Mouse (Mus musculus): ENCODE data around the gene Gatad2a.
A peak's percentile ranks its signal among the peaks of the same experiment; 100 is the strongest.
"Not testable (repeated sequence)": the region's sequence is repeated elsewhere in the genome, so short reads cannot be mapped to it uniquely, and the experiment has no call there.

The Gatad2a gene

GRCm38 (mm10) chr8:69995422-69995775 lies 785 bp downstream of the Gatad2a start:
- DNase-seq (ENCODE audit: low read depth, low spot score) = no peak

- not testable (repeated sequence) for DNase-seq (ENCODE audit: low read depth, low spot score)
Measured at GRCm38 (mm10) chr8:69988936-69989335, 7.2 kb downstream of the Gatad2a start.

- no peak for DNase-seq (ENCODE audit: low read depth, low spot score)
Measured at GRCm38 (mm10) chr8:69987744-69988143, 8.4 kb downstream of the Gatad2a start.

DNA sequence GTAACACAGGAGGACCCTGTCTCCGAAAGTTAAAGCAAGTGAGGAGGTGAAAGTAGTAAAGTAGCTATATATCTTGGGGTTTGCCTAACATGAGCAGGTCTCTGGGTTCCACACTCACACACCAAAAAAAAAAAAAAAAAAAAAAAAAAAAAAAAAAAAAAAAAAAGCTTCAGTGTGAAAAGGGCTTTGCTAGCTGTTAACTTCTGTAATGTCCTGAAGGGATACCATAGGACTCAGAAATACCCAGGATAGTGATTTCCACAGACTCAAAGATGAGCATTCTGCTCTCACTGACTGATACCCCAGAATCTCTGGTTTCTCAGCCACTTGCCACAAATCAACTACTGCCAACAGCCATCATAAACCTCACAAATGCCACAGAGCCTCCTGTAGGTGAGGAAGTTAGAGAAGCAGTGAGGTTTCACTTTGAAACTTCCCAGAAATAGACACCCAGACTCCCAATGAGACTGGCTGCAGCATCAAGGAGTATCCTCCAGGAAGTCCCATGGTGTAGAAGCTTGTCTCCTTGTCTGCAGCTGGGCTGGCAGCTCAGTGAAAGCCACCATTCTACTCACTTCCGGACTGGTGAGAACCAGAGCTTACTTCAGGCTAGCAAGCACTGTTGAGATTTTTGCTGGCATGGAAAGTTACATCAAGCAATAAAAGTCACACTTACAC lies 11.2 kb downstream of the Gatad2a start:
- peak; percentile 66 for DNase-seq (ENCODE audit: low read depth, low spot score)

GRCm38 (mm10) chr8:69978456-69978855 lies 17.7 kb downstream of the Gatad2a start:
- no peak for DNase-seq (ENCODE audit: low read depth, low spot score)

DNA sequence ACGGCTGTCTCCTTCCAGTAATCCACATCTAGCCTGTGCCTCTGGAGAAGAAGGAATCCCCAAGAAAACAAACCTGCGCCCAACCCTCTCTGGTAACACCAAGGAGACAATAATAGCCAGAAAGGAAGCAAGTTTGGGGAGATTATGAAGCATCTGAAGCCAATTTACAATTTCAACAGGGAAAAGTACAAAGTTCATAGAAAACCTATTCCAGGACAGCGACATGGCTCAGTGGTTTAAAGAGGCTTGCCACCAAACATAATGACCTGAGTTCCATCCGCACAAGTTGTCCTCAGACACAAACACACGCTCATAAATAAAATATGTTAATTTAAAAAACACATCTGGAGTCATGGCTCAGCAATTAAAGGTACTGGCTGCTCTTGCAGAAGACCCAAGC lies 21.4 kb downstream of the Gatad2a start:
- peak; percentile 24 for DNase-seq (ENCODE audit: low read depth, low spot score)

DNA sequence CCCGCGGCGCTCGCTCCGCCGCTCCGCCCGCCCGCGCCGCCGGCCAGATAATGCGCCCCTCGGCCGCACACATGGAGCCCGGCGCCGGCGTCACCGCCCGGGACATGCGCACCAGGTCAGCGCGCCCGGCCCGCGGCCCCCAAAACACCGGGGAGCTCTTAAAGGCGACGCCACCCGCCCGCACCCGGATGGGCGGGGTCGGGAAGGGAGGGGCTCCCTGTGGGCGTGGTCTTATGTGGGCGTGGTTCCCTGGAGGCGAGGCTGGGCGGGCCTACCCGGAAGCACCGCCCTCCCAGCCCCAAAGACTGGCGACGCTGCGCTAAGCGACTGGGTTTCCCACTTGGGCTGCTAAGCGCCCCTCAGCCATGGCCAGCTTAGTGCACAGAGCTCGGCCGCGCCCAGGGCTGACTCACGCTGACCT lies 22.0 kb downstream of the Gatad2a start:
- peak; percentile 96 for DNase-seq (ENCODE audit: low read depth, low spot score)

DNA sequence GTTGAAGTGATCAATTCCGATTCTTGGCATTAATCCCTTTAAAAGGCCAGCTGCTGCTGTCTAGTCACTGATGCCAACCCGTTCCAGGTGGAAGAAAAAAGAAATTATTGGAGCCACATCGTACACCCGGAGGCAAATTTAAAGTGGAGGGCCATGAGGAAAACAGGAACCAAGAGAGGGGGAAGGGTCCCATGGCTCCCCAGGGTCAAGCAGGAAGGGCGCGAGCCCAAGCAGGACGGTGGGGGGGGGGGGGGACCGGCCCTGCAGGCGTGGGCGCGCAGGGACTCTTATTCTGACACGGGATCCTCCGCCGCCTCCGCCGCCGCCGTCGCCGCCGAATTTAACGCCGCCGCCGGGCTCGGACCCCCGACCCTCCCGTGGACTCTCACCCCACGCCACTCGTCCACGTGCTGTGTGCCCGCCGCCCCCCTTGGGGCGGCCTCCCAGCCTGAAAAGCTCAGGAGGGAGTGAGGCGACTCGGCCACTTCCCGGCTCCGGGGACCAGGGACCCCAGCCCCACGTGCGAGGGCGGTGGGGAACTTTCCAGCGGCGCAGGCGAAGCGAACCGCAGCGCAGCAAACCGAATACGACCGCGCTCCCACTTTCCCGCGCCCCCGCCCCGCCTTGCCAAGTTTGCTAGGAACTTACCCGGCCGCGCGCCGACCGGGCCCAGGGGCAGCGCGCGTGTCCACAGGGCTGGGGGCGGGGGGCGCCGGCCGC lies 22.6 kb downstream of the Gatad2a start:
- peak; percentile 65 for DNase-seq (ENCODE audit: low read depth, low spot score)

DNA sequence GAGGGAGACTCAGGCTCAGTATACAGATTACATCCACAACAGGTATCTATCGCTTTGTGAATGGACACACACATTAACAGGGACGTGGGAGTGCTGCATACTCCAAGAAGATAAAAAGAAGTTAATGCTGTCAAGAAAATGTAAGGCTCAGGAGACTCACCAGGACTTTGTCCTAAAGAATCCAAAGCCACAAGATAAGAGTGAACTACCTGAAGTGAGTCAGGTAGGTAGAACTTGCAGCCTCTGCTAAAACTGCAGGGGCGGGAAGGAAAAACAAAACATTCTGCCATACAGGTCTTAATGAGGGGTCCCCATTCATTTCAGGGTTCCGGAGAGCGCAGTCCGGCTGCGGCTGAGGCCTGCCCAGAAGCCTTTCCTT lies 23.1 kb downstream of the Gatad2a start:
- DNase-seq (ENCODE audit: low read depth, low spot score) = no peak

GRCm38 (mm10) chr8:69970880-69971279 lies 25.3 kb downstream of the Gatad2a start:
- no peak for DNase-seq (ENCODE audit: low read depth, low spot score)

GRCm38 (mm10) chr8:69967291-69967933 lies 28.8 kb downstream of the Gatad2a start:
- DNase-seq (ENCODE audit: low read depth, low spot score) = no peak

GRCm38 (mm10) chr8:69959241-69959640 lies 36.9 kb downstream of the Gatad2a start:
- no peak for DNase-seq (ENCODE audit: low read depth, low spot score)

- no peak for DNase-seq (ENCODE audit: low read depth, low spot score)
Measured at GRCm38 (mm10) chr8:69957879-69958278, 38.3 kb downstream of the Gatad2a start.

GRCm38 (mm10) chr8:69957419-69957818 lies 38.8 kb downstream of the Gatad2a start:
- DNase-seq (ENCODE audit: low read depth, low spot score) = peak; percentile 47

DNA sequence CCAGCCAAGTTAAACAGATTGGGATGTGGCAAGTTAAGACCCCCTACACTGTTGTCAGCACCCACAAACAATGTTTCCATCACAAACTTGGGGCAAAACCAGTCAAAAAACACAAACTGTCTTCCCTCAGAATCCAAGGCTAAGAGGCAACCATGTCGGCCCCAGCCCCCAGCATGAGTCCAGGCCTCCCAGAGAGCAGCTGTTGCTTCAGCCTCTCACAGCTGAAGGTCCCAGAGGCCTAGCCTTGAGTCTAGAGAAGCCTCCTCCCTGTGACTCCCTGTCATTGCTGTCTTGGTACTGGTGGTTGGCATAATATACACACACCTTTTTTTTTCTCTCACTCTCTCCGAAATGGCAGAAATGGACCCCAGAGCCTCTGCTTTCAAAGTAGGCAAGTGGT lies 39.5 kb downstream of the Gatad2a start:
- no peak for DNase-seq (ENCODE audit: low read depth, low spot score)

- no peak for DNase-seq (ENCODE audit: low read depth, low spot score)
Measured at GRCm38 (mm10) chr8:69954642-69955041, 41.5 kb downstream of the Gatad2a start.

DNA sequence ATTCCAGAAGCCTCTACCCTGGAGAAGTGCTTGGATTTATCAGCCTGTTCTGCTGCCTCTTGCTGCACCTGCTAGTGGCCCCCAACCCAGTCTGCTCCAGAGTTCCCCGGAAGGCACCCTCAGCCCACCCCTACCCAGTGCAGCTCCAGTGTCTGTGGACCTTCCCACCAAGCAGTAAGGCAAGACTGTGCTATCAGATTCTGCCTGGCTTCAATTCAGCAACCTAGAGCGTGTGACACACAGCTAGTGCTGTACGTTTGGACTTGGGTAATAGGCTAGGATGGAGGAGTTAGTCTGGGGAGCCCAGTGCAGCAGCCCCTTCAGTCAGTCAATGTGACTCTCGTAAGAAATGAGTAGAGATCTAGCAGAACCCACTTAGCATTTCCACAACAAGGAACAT lies 42.0 kb downstream of the Gatad2a start:
- no peak for DNase-seq (ENCODE audit: low read depth, low spot score)

GRCm38 (mm10) chr8:69950300-69950699 lies 45.9 kb downstream of the Gatad2a start:
- DNase-seq (ENCODE audit: low read depth, low spot score) = no peak

DNA sequence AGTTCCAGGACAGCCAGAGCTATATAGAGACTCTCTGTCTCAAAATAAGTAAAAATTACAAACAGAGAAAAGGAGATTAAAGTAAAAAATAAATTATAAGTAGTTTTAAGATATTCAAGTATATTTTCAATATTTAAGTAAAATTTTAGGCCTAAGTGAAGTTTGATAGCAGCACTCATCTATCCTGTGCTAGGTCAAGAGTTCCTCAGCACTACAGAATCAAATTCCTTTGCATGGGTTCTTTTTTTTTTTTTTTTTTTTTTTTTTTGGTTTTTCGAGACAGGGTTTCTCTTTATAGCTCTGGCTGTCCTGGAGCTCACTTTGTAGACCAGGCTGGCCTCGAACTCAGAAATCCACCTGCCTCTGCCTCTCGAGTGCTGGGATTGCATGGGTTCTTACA lies 53.7 kb downstream of the Gatad2a start:
- not testable (repeated sequence) for DNase-seq (ENCODE audit: low read depth, low spot score)

DNA sequence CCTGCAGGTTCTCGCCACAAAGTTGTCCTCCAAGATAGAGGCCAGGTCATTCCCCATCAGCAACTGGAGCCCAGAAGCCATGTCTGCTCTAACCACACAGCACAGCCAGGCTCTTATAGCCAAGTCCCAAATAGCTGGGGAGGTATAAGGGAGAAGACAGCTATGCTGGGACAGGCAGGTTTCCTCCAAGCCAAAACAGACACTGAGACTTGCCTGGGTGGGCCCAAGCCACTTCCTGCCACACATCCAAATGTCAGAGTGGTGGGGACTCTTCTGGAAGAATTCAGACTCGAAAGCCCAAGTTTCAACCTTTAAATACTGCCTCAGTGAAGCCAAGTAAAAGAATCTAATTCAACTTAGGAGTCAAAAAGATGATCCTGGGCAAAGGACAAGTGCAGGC lies 55.8 kb downstream of the Gatad2a start:
- no peak for DNase-seq (ENCODE audit: low read depth, low spot score)

GRCm38 (mm10) chr8:69939633-69940032 lies 56.6 kb downstream of the Gatad2a start:
- DNase-seq (ENCODE audit: low read depth, low spot score) = no peak

GRCm38 (mm10) chr8:69938245-69938982 lies 57.8 kb downstream of the Gatad2a start:
- peak; percentile 28 for DNase-seq (ENCODE audit: low read depth, low spot score)

Data from A20 (cell line).